Comparison of ENCODE assay signal across 9 mouse cellular contexts in genomic region chr13:53178171-53178570, GRCm38 (mm10).
A peak's percentile ranks its signal among the peaks of the same experiment; 100 is the strongest.
DNase-seq lines count a peak whose midpoint lies in the region; ATAC-seq and TF ChIP-seq lines count a peak whose summit lies in the region.
"Had no signal": no experiment of that assay in that cellular context is flagged by ENCODE, and none has a peak within 500 bp of the region (broad histone marks: within the 10 kb centered on the region; RNA-seq: fewer than 3 reads in every experiment).

No protein-coding gene starts in this region.

- H3K9ac ChIP-seq in hindbrain, embryonic 16.5 days (ENCODE audit: low read depth, low read length): no peak overlapping the region
- no peak overlapping the region for H3K9ac ChIP-seq in limb, embryonic 13.5 days
- no peak overlapping the region for H3K9ac ChIP-seq in liver, embryonic 12.5 days

- H3K27me3 ChIP-seq in testis, adult 2 months (ENCODE audit: control insufficient read depth, insufficient read depth, low read length): no peaks in the 10 kb centered on the region
- H3K27me3 ChIP-seq in hindbrain, embryonic 16.5 days (replicated peaks; ENCODE audit: control insufficient read depth, insufficient read depth, low read length): no peaks in the 10 kb centered on the region
- no peaks in the 10 kb centered on the region for H3K27me3 ChIP-seq in limb, embryonic 13.5 days
- no peaks in the 10 kb centered on the region for H3K27me3 ChIP-seq in liver, embryonic 12.5 days (replicated peaks)

- WGBS in hindbrain, embryonic 16.5 days: 30% methylated on average over 4 of the region's 4 CpGs
- 29% methylated on average over 4 of the region's 4 CpGs for WGBS in limb, embryonic 13.5 days
- WGBS in liver, embryonic 12.5 days (ENCODE audit: insufficient replicate concordance): 56% methylated on average over 4 of the region's 4 CpGs

- TF ChIP-seq CTCF in testis, adult 2 months (IDR thresholded peaks at IDR 0.05; ENCODE audit: control insufficient read depth, insufficient read depth, insufficient replicate concordance, low read depth, low read length): no peak

- no peak for TF ChIP-seq POLR2A in testis, adult 2 months (IDR thresholded peaks at IDR 0.05; ENCODE audit: control insufficient read depth, low read depth, low read length)

- H3K4me3 ChIP-seq in testis, adult 2 months (ENCODE audit: control insufficient read depth, low read depth, low read length): peak overlapping the region; percentile 19
- no peak overlapping the region for H3K4me3 ChIP-seq in hindbrain, embryonic 16.5 days (ENCODE audit: low read length)
- no peak overlapping the region for H3K4me3 ChIP-seq in limb, embryonic 13.5 days
- H3K4me3 ChIP-seq in liver, embryonic 12.5 days: no peak overlapping the region

- peaks cover 16% of the 10 kb centered on the region for H3K4me1 ChIP-seq in testis, adult 2 months (ENCODE audit: control insufficient read depth, insufficient read depth, low read length)
- peaks cover 22% of the 10 kb centered on the region for H3K4me1 ChIP-seq in hindbrain, embryonic 16.5 days (ENCODE audit: control insufficient read depth, insufficient read depth, low read depth, low read length)
- peaks cover 85% of the 10 kb centered on the region for H3K4me1 ChIP-seq in limb, embryonic 13.5 days
- H3K4me1 ChIP-seq in liver, embryonic 12.5 days: no peaks in the 10 kb centered on the region

- H3K36me3 ChIP-seq in testis, adult 2 months (ENCODE audit: control insufficient read depth, insufficient read depth, low read length): no peaks in the 10 kb centered on the region
- no peaks in the 10 kb centered on the region for H3K36me3 ChIP-seq in hindbrain, embryonic 16.5 days (ENCODE audit: control insufficient read depth, insufficient read depth, low read length)
- H3K36me3 ChIP-seq in limb, embryonic 13.5 days: no peaks in the 10 kb centered on the region
- H3K36me3 ChIP-seq in liver, embryonic 12.5 days: no peaks in the 10 kb centered on the region

- no peaks in the 10 kb centered on the region for H3K9me3 ChIP-seq in hindbrain, embryonic 16.5 days (ENCODE audit: control insufficient read depth, low read length)
- no peaks in the 10 kb centered on the region for H3K9me3 ChIP-seq in limb, embryonic 13.5 days
- no peaks in the 10 kb centered on the region for H3K9me3 ChIP-seq in liver, embryonic 12.5 days (replicated peaks)

- no peak overlapping the region for H3K27ac ChIP-seq in testis, adult 2 months (ENCODE audit: control insufficient read depth, insufficient read depth, low read depth, low read length)
- H3K27ac ChIP-seq in hindbrain, embryonic 16.5 days (ENCODE audit: low read depth, low read length): peak overlapping the region; percentile 48
- peak overlapping the region; percentile 78; the same call in 1 of the 2 replicates for H3K27ac ChIP-seq in limb, embryonic 13.5 days
- no peak overlapping the region for H3K27ac ChIP-seq in liver, embryonic 12.5 days
- H3K27ac ChIP-seq: layer of hippocampus, adult 2 months; macrophage had no signal

- peak overlapping the region; percentile 30 for H3K4me2 ChIP-seq in hindbrain, embryonic 16.5 days (ENCODE audit: low read length)
- H3K4me2 ChIP-seq in limb, embryonic 13.5 days (replicated peaks): peak overlapping the region; percentile 46
- H3K4me2 ChIP-seq in liver, embryonic 12.5 days: no peak overlapping the region

- DNase-seq in testis, postnatal 10 days (ENCODE audit: low spot score): no peak
- DNase-seq in adipocyte (ENCODE audit: low spot score): no peak
- DNase-seq in urinary bladder, postnatal 36 days (ENCODE audit: low spot score in 2 of 2): no peak

- peak; percentile 50; the same call in 1 of the 2 replicates for ATAC-seq in hindbrain, embryonic 16.5 days
- ATAC-seq in limb, embryonic 13.5 days (ENCODE audit: low FRiP score, low read depth): no peak
- ATAC-seq in liver, embryonic 12.5 days: no peak

Comparison
In these comparisons a context has a peak if more than half of its experiments do, and no peak if none do; other contexts are left out.
1. H3K27ac ChIP-seq: peak in hindbrain, embryonic 16.5 days (single experiment) and limb, embryonic 13.5 days (single experiment); none in testis, adult 2 months (single experiment) and liver, embryonic 12.5 days (single experiment).